Mouse (Mus musculus) limb, embryonic 14.5 days (tissue): ENCODE measurements around the gene Lrr1. TPM values are rescaled to one million over a fixed set of nuclear protein-coding genes. Genes with fewer than 3 reads are reported as not detected.
"Not testable (repeated sequence)": the region's sequence is repeated elsewhere in the genome, so short reads cannot be mapped to it uniquely, and the experiment has no call there.

Source experiments
- ATAC-seq: fragments of 200-750 bp; cut with Nextera tagmentation; 2 replicates; pipeline ENCODE4 v1.8.0; 2017; ENCODE audit warnings: low read depth, moderate number of reproducible peaks, moderate TSS enrichment; ENCODE audit not compliant: low FRiP score
- DNase-seq: peaks from one replicate; pipeline ENCODE4 v3.0.0-alpha.2; 2015; ENCODE audit warnings: low spot score
- H3K27ac ChIP-seq: fragments of 300-500 bp; sonication (generic); replicated peaks from 2 replicates; pipeline ENCODE4 v1.5.1; 2014; ENCODE audit warnings: low read depth, mild to moderate bottlenecking, low read length, moderate library complexity, mixed read lengths
- H3K27me3 ChIP-seq: fragments of 300-500 bp; sonication (generic); 2 replicates; pipeline ENCODE4 v1.6.1; 2014; ENCODE audit warnings: low read length, mixed read lengths; ENCODE audit not compliant: control insufficient read depth, insufficient read depth
- H3K36me3 ChIP-seq: fragments of 300-500 bp; sonication (generic); 2 replicates; pipeline ENCODE4 v1.6.1; 2014; ENCODE audit warnings: mild to moderate bottlenecking, low read length, moderate library complexity, mixed read lengths; ENCODE audit not compliant: control insufficient read depth, insufficient read depth
- H3K4me1 ChIP-seq: fragments of 300-500 bp; sonication (generic); 2 replicates; pipeline ENCODE4 v1.6.1; 2014; ENCODE audit warnings: antibody characterized with exemption, low read length, mixed read lengths; ENCODE audit not compliant: control insufficient read depth, insufficient read depth
- H3K4me2 ChIP-seq: fragments of 300-500 bp; sonication (generic); replicated peaks from 2 replicates; pipeline ENCODE4 v1.6.1; 2014; ENCODE audit warnings: low read depth, mild to moderate bottlenecking, low read length, moderate library complexity; ENCODE audit not compliant: severe bottlenecking
- H3K4me3 ChIP-seq: fragments of 300-500 bp; sonication (generic); replicated peaks from 2 replicates; pipeline ENCODE4 v1.5.1; 2014; ENCODE audit warnings: low read length
- H3K9ac ChIP-seq: fragments of 300-500 bp; sonication (generic); 2 replicates; pipeline ENCODE4 v1.6.1; 2014; ENCODE audit warnings: mild to moderate bottlenecking, low read depth, low read length, moderate library complexity; ENCODE audit not compliant: severe bottlenecking
- H3K9me3 ChIP-seq: fragments of 300-500 bp; sonication (generic); 2 replicates; pipeline ENCODE4 v1.6.1; 2016; ENCODE audit warnings: low read length; ENCODE audit not compliant: control insufficient read depth
- POLR2A ChIP-seq: fragments of 200-500 bp; IDR thresholded peaks from 2 replicates; pipeline ENCODE4 v1.8.0; 2012; ENCODE audit warnings: inconsistent platforms, mild to moderate bottlenecking, moderate library complexity, borderline replicate concordance; ENCODE audit not compliant: insufficient read depth, insufficient read length; ENCODE audit errors: extremely low read depth
- WGBS: fragments of 180-500 bp; shearing (Covaris S2); extraction: QIAGEN DNeasy Blood & Tissue Kit; methylation state at CpG from one replicate; pipeline ENCODE4 v1.1.7; 2014; 5-methylcytosine and 5-hydroxymethylcytosine counted together
- polyA plus RNA-seq, 2 experiments: library from polyadenylated mRNA; depleted of rRNA in 1 of 2; stranded (reverse) in 1 of 2; unstranded in 1 of 2; fragments of >200 nt; fragmentation: Nextera tagmentation in 1 of 2; extraction: Ambion mirVana in 1 of 2; gene quantifications; 2 replicates each; pipeline versions ENCODE4 v1.2.1 to v1.2.3; 2012 to 2014

Lrr1 gene
- polyA plus RNA-seq, 2 experiments = 14.1 to 19.8 TPM

- H3K9me3 ChIP-seq = no peaks in the 10 kb centered on the region
- no peak overlapping the region for H3K27ac ChIP-seq
- 0 out of 2 replicates have a peak, but pooled peaks cover 3% of the 10 kb centered on the region for H3K4me1 ChIP-seq
- peaks cover 27% of the 10 kb centered on the region for H3K36me3 ChIP-seq
- WGBS = 90% methylated on average over 4 of the region's 4 CpGs
- no peak overlapping the region for H3K4me2 ChIP-seq
- no peaks in the 10 kb centered on the region for H3K27me3 ChIP-seq
- no peak overlapping the region for H3K9ac ChIP-seq
- H3K4me3 ChIP-seq = no peak overlapping the region
- DNase-seq = no peak
- ATAC-seq = no peak
- no peak for TF ChIP-seq POLR2A
Measured at GRCm38 (mm10) chr12:69156436-69156835, 12.2 kb upstream of the Lrr1 start.

DNA sequence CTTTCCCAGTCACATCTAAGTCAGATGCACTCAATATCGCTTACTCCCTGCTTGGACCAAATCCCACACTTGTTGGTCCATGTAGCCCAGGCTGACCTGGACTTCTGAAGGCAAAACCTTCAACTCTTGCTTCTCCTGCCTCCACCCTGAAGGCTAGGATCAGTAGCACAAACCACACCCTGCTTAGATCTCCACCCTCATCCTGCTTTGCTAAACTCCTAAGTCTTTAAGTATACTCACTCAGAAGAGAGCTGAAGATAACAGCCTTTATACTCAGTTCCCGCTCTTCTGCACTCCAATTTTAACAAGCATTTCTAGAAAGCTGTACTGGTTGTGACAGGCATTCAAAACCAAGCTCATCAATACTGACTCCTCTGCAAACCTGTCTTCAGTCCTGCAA is 11.5 kb upstream of the Lrr1 start:
- H3K27ac ChIP-seq = no peak overlapping the region

DNA sequence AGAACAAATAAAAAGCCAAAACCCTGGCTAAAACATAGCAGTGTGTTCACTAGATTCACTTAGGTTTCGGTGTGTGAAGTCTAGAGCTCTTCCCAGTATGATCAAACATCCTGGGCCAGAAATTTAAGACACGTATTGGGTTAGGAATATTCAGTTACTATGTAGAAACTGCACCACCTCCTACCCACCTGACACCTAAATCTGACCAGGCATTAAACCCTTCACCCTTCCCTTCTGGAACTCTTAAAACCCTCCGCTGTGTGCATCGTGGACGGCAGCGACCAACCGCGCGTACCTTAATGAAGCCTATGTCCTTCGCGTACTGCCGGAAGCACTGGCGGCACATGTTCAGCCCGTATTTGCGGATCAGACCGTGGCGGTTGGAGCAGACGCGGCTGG is 10.2 kb upstream of the Lrr1 start:
- no peak for TF ChIP-seq POLR2A
- Histone ChIP-seq H3K27ac (peak overlapping the region; percentile 95), H3K9ac (peak overlapping the region; percentile 94), H3K27me3 (no peaks in the 10 kb centered on the region), H3K4me2 (peak overlapping the region; percentile 64), H3K4me1 (0 out of 2 replicates have a peak, but pooled peaks cover 3% of the 10 kb centered on the region), H3K9me3 (no peaks in the 10 kb centered on the region), H3K4me3 (peak overlapping the region; percentile 69), H3K36me3 (peaks cover 27% of the 10 kb centered on the region)
- 1% methylated on average over 19 of the region's 19 CpGs for WGBS
- ATAC-seq (no peak), DNase-seq (no peak)

More for the DNA sequence above, 11.5 kb upstream of the Lrr1 start:
- Histone ChIP-seq H3K27me3 (no peaks in the 10 kb centered on the region), H3K9me3 (no peaks in the 10 kb centered on the region), H3K4me1 (0 out of 2 replicates have a peak, but pooled peaks cover 3% of the 10 kb centered on the region), H3K4me3 (no peak overlapping the region), H3K9ac (no peak overlapping the region), H3K36me3 (peaks cover 27% of the 10 kb centered on the region), H3K4me2 (no peak overlapping the region)
- WGBS = 98% methylated on average over 2 of the region's 2 CpGs
- no peak for ATAC-seq
- DNase-seq = no peak
- no peak for TF ChIP-seq POLR2A

GRCm38 (mm10) chr12:69158765-69159577 is 9.6 kb upstream of the Lrr1 start, which contains the start of gene Rps29:
Gene Rps29 (minus strand): TSS chr12:69159186.
- H3K9me3 ChIP-seq, H3K4me1 ChIP-seq, H3K27me3 ChIP-seq: not testable (repeated sequence)
- H3K9ac ChIP-seq = peak within 1 kb of the TSS; percentile 94
- ATAC-seq (peak; percentile 98), DNase-seq (peak; percentile 100)
- peak; percentile 94; the same call in 1 of the 2 replicates for TF ChIP-seq POLR2A
- peak within 1 kb of the TSS; percentile 95 for H3K27ac ChIP-seq
- whole genome bisulfite sequencing = under 1% methylated on average over 55 of the region's 68 CpGs
- peak within 1 kb of the TSS; percentile 69 for H3K4me3 ChIP-seq
- peak within 1 kb of the TSS; percentile 64 for H3K4me2 ChIP-seq
- peaks cover 27% of the 10 kb centered on the region for H3K36me3 ChIP-seq

DNA sequence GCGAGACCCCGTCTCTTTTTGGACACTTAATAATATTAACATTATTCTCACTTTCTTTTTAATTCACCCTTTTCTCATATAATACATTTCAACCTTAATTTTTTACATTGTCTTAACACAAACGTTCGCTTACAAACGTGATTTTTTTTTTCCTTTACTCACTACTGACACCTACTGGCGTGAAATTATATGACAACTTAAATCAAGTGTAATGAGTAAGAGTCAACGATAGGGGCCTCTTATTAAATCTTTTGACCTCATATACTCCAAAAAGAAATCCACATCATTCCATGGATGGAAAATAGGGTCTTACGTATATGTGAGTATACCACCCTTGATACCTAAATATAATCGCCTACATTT is 9.1 kb upstream of the Lrr1 start:
- peak; percentile 82 for DNase-seq
- no peak overlapping the region; the same call in 1 of the 2 replicates for H3K27ac ChIP-seq
- ATAC-seq = no peak
- H3K36me3 ChIP-seq = peaks cover 27% of the 10 kb centered on the region
- no peaks in the 10 kb centered on the region for H3K27me3 ChIP-seq
- H3K9ac ChIP-seq = no peak overlapping the region
- H3K4me1 ChIP-seq = 0 out of 2 replicates have a peak, but pooled peaks cover 3% of the 10 kb centered on the region
- peak overlapping the region; percentile 21 for H3K4me3 ChIP-seq
- 6% methylated on average over 9 of the region's 9 CpGs for WGBS
- no peak overlapping the region for H3K4me2 ChIP-seq
- no peaks in the 10 kb centered on the region for H3K9me3 ChIP-seq
- no peak for TF ChIP-seq POLR2A

DNA sequence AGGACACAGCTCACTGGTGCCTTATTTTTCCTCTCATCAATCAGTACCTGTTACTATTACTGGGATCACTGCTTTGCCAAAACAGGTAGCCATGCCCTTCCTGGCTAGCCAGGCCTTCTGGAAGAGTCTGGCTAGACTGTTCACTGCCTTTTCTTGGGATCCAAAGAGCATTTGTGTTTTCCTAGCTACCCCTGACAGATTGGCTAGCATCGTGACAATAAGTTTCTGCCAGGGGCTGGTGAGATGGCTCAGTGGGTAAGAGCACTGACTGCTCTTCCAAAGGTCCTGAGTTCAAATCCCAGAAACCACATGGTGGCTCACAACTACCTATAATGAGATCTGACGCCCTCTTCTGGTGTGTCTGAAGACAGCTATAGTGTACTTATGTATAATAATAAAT is 7.9 kb upstream of the Lrr1 start:
- not testable (repeated sequence) for H3K27ac ChIP-seq, H3K27me3 ChIP-seq, H3K4me2 ChIP-seq, H3K4me3 ChIP-seq, H3K4me1 ChIP-seq, ATAC-seq, H3K9ac ChIP-seq, DNase-seq, H3K9me3 ChIP-seq
- 86% methylated on average over 2 of the region's 2 CpGs for WGBS
- peaks cover 23% of the 10 kb centered on the region for H3K36me3 ChIP-seq

DNA sequence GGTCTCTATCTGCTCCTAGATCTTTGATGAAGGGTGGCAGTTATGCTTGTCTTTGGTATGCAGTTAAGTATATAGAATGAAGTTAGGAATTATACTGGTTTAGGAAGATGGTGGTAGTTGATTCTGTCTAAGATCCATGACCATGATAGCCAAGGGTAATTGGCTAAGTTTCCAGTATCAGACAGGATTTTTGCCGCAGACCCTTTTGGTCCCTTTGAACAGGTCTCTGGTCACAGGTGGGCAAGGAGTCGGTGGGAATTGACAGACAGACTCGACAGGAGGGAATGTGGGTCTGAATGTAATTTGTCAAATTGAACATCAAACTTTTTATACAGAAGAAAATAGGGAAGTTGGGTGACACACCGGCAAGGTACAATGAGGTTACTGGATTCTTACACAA is 5.0 kb upstream of the Lrr1 start:
- H3K4me2 ChIP-seq, DNase-seq, H3K4me3 ChIP-seq, H3K27ac ChIP-seq, ATAC-seq, H3K36me3 ChIP-seq, H3K4me1 ChIP-seq, H3K9ac ChIP-seq, H3K27me3 ChIP-seq, H3K9me3 ChIP-seq: not testable (repeated sequence)
- WGBS = 84% methylated on average over 4 of the region's 4 CpGs
